Mouse (Mus musculus): ENCODE data around the gene Bahcc1. TPM values are rescaled to one million over a fixed set of nuclear protein-coding genes. Genes with fewer than 3 reads are reported as not detected.

Gene Bahcc1
- polyA plus RNA-seq (2021; fragmentation: Nextera tagmentation) = 1.2 and 8.2 TPM in 2 replicates
- long read RNA-seq, experiment 1, partial matches to known transcripts = 3 of 5 reads
- long read RNA-seq, experiment 1, other reads (novel, unspliced or antisense) = 2 of 5 reads
- long read RNA-seq, experiment 2 = 0 reads

GRCm38 (mm10) chr11:120232230-120233097 is at the start of gene Bahcc1:
Gene Bahcc1, plus strand, starts transcription at chr11:120232947.

Other genes starting within 250 kb of the Bahcc1 start
- 26.6 and 46.7 TPM in 2 replicates for gene Aatk, start 185.8 kb upstream of the Bahcc1 start, polyA plus RNA-seq (2021; fragmentation: Nextera tagmentation)
- gene Cep131, start 146.1 kb upstream of the Bahcc1 start, polyA plus RNA-seq (2021; fragmentation: Nextera tagmentation) = 8.2 and 8.4 TPM in 2 replicates
- gene Tepsin, start 134.2 kb upstream of the Bahcc1 start, polyA plus RNA-seq (2021; fragmentation: Nextera tagmentation) = 8.2 and 8.5 TPM in 2 replicates
- gene Ndufaf8, start 134.0 kb upstream of the Bahcc1 start, polyA plus RNA-seq (2021; fragmentation: Nextera tagmentation) = 165 and 202 TPM in 2 replicates
- 26.4 and 28.9 TPM in 2 replicates for gene Slc38a10, start 81.6 kb upstream of the Bahcc1 start, polyA plus RNA-seq (2021; fragmentation: Nextera tagmentation)
- gene Actg1, start 115.6 kb downstream of the Bahcc1 start, polyA plus RNA-seq (2021; fragmentation: Nextera tagmentation) = 2,011 and 2,306 TPM in 2 replicates
- 0.72 and 1.2 TPM in 2 replicates for gene Fscn2, start 128.6 kb downstream of the Bahcc1 start, polyA plus RNA-seq (2021; fragmentation: Nextera tagmentation)
- 6.8 and 7.3 TPM in 2 replicates for gene Faap100, start 145.8 kb downstream of the Bahcc1 start, polyA plus RNA-seq (2021; fragmentation: Nextera tagmentation)
- 4.6 and 5.8 TPM in 2 replicates for gene Nploc4, start 204.8 kb downstream of the Bahcc1 start, polyA plus RNA-seq (2021; fragmentation: Nextera tagmentation)
- gene Tspan10, start 209.7 kb downstream of the Bahcc1 start, polyA plus RNA-seq (2021; fragmentation: Nextera tagmentation) = not detected in 2 replicates
- 0.31 and 0.44 TPM in 2 replicates for gene Pde6g, start 220.6 kb downstream of the Bahcc1 start, polyA plus RNA-seq (2021; fragmentation: Nextera tagmentation)
- gene Oxld1, start 225.1 kb downstream of the Bahcc1 start, polyA plus RNA-seq (2021; fragmentation: Nextera tagmentation) = 33.4 and 35.5 TPM in 2 replicates
- 26.0 and 30.0 TPM in 2 replicates for gene Ccdc137, start 225.2 kb downstream of the Bahcc1 start, polyA plus RNA-seq (2021; fragmentation: Nextera tagmentation)
- gene Arl16, start 234.7 kb downstream of the Bahcc1 start, polyA plus RNA-seq (2021; fragmentation: Nextera tagmentation) = 72.4 and 90.6 TPM in 2 replicates

All from left cerebral cortex, adult 6 months (tissue).